Mouse (Mus musculus): ENCODE data around the gene Olfr357.

Gene Olfr357

GRCm38 (mm10) chr2:36993527-36993926 is at the start of gene Olfr357:
Gene Olfr357, plus strand, starts transcription at chr2:36993827.
- CTCF ChIA-PET: no interaction called here

GRCm38 (mm10) chr2:36997030-36997429 is 3.4 kb downstream of the Olfr357 start:
- CTCF ChIA-PET: no interaction called here

- CTCF ChIA-PET: no interaction called here
Observed at GRCm38 (mm10) chr2:37009235-37009634, 15.6 kb downstream of the Olfr357 start, which contains the start of gene Olfr358. Gene Olfr358, minus strand, starts transcription at chr2:37009335.
